Mouse (Mus musculus): ENCODE measurements around the gene Rbm8a2.
"Not testable (repeated sequence)": the region's sequence is repeated elsewhere in the genome, so short reads cannot be mapped to it uniquely, and the experiment has no call there.

Rbm8a2 gene

GRCm38 (mm10) chr1:175979014-175979413, at the start of gene Rbm8a2:
Gene Rbm8a2 (minus strand): TSS chr1:175979114.
- not testable (repeated sequence) for DNase-seq (ENCODE audit: low read depth)

DNA sequence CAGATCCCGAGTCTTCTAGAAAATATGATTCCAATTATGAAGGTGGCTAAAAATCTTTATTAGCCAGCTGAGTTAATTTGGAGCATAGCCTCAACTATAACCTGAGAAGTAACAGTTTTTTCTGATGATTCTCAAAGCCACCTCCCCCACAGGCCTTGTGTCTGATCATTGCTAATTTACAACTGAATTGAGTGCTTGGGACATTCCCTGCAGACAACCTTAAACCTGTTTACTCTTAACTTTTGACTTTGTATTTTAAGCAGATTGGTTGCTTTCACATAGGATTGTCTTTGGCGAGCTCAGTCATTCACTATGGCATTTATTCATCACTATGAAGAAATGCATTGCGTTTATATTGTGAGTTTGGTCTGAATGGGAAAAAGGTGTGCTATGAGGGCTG, 49.5 kb upstream of the Rbm8a2 start:
- no peak for DNase-seq (ENCODE audit: low read depth)

- DNase-seq (ENCODE audit: low read depth) = no peak
Measured at GRCm38 (mm10) chr1:176024501-176024900, 45.6 kb upstream of the Rbm8a2 start.

GRCm38 (mm10) chr1:176018523-176018922, 39.6 kb upstream of the Rbm8a2 start:
- DNase-seq (ENCODE audit: low read depth) = no peak

- no peak for DNase-seq (ENCODE audit: low read depth)
Measured at GRCm38 (mm10) chr1:176016076-176016475, 37.2 kb upstream of the Rbm8a2 start.

DNA sequence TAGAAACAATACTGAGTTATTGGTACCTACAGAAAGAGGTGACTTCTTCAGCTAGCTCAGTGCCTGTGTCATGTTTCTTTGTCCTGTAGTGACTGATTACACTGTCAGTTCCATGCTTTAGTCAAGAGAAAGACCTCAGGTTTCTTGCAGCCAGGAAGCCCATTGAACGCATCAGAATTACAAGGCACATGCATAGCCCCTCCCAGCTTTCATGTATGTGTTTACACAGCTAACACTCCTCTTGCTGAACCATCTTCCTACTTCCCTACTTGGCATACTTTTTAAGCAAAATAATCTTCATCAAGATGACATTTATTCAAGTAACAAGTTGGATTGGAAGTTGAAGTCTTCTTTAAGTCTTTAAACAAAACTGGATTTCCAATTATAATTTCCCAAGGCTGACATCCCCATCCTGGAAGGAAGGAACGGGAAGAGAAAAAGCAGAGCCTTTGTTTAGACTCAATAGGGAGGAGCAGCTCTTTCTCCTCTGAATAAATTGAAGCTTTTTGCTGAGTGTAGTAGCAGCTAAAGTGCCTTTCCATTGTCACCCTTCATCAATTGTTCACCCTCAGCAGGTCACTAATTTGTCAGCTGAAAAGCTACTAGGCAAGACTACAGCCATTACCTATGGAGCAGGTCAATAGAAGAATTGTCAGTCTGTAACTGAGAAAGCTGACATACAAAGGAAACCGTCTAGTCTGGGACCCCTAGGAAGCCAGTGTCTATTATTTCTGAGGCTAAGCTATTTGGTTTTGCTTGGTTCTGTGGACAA, 34.8 kb upstream of the Rbm8a2 start:
- no peak for DNase-seq (ENCODE audit: low read depth)

DNA sequence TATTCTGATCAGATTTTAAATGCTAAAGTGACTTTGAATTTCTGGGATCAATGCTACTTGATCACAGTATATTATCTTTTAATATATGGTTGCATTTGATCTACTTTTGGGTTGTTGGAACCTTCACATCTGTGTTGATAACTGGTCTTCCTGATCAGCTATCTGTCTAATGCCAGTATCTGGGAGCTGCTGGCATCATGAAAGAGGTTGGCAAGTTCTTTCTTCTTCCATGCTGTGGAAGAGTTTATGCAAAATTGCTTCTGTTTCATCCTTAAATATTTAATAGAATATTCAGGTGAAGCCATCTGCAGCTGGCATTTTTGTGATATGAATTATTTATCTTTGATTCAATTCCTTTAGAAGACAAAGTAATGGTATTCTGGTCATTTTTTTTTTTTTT, 32.6 kb upstream of the Rbm8a2 start:
- DNase-seq (ENCODE audit: low read depth) = no peak

- DNase-seq (ENCODE audit: low read depth) = no peak
Measured at GRCm38 (mm10) chr1:176011072-176011471, 32.2 kb upstream of the Rbm8a2 start.

DNA sequence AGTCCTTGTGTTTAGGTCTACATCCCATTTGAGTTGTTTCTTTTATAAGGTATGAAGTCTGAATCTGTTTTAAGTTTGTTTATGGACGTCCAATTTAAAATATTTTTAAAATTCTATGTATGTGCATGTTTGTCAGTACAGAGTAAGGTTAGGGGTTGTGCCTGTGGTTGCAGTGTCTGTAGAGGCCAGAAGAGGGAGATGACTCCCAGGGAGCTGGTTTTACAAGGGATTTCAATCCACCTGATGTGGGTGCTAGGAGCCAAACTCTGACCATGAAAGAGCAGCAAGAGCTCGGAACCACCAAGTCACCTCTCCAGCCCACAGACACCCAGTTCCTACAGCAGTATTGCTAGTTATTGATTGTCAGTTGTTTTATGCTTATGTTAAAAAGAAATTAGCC, 29.5 kb upstream of the Rbm8a2 start:
- no peak for DNase-seq (ENCODE audit: low read depth)

- DNase-seq (ENCODE audit: low read depth) = no peak
Measured at GRCm38 (mm10) chr1:176000599-176000998, 21.7 kb upstream of the Rbm8a2 start.

GRCm38 (mm10) chr1:175997076-175997651, 18.2 kb upstream of the Rbm8a2 start:
- DNase-seq (ENCODE audit: low read depth) = no peak

- no peak for DNase-seq (ENCODE audit: low read depth)
Measured at GRCm38 (mm10) chr1:175988912-175989311, 10.0 kb upstream of the Rbm8a2 start.

DNA sequence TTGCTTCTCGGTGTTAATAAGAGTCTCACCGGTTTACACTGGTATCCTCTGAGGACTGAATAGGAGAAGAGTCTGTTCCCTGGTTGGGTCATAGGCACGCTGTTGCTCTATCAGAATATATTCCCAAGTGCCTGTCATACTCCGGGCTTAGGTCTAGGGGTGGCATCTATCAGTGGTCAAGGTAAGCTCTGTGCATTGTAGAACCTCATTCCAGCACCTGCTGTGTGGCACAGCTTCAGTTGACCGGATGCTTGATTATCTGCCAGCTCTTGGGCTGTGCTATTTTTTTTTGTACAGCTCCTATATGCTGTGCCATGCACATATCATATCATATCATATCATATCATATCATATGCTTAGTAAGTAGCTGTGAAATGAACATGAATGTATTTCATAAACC, 9.5 kb upstream of the Rbm8a2 start:
- DNase-seq (ENCODE audit: low read depth) = no peak

DNA sequence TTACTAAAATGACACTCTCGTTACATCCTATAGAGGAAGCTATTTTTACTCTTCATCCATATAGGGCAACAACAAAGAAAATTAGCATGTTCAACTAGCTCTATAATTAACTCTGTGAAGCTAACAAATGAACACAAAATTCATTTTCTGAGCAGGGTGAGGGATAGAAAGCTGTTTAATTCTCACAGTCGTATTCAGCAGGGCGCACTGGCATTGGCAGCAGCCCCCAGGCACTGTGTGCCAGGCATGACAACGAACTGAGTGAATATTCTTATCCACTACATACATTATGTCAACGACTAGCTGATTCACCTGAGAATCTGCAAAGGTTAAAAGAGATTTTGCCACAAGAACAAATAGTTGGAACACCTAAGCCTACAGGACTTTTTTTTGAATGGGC, 8.2 kb downstream of the Rbm8a2 start:
- DNase-seq (ENCODE audit: low read depth) = no peak

DNA sequence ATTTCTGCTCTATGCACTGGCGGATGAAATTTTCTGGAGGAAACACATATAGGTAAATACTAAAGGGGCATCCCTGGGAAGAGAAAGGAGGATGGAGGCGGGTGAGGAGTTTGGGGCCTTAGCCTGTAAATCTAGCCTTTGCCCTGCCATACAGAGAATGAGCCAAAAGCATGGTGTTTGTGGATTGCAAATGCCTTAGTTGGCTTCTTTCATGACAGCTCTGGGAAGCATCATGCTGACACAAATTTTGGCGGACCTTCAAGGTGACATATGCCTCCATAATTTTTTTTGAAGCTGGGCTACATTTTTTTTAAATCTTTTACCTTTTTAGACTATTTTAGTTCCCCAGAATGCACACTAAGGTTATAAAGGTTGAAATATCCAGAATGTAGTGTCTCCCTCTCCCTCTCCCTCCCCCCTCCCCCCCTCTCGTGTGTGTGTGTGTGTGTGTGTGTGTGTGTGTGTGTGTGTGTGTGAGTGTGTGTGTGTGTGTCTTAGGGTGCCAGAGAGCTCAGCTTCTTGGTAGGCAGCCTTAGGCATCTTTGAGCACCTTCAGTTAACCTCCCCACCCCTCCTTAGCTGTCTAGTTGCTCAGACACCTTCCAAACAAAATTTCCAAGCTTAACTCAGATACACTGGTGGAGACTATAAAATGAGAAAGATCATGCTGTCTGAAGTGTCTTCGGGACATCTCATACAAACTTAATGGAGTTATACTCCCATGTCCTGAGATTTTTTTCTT, 11.7 kb downstream of the Rbm8a2 start:
- DNase-seq (ENCODE audit: low read depth) = no peak

- DNase-seq (ENCODE audit: low read depth) = no peak
Measured at GRCm38 (mm10) chr1:175961786-175962185, 17.1 kb downstream of the Rbm8a2 start.

GRCm38 (mm10) chr1:175950851-175951250, 28.1 kb downstream of the Rbm8a2 start:
- DNase-seq (ENCODE audit: low read depth) = no peak

DNA sequence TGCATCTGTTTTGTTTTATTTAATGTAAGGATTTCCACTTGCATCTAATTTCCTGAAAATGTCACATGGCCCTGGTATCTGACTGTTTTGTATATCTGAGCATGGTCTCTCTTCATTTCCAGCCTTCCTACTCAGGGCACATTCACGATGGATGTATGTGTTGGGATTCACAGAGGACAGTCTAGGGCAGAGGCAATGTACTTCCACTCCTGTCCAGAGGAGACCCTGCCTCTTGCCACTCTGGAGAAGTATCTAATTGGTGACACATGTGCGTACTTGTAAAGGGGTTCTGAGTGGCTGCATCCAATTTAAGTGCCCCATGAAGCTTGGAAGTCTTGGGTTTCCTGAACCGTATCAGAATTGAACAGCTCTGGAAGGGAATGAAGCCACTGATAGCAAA, 28.5 kb downstream of the Rbm8a2 start:
- DNase-seq (ENCODE audit: low read depth) = no peak

DNA sequence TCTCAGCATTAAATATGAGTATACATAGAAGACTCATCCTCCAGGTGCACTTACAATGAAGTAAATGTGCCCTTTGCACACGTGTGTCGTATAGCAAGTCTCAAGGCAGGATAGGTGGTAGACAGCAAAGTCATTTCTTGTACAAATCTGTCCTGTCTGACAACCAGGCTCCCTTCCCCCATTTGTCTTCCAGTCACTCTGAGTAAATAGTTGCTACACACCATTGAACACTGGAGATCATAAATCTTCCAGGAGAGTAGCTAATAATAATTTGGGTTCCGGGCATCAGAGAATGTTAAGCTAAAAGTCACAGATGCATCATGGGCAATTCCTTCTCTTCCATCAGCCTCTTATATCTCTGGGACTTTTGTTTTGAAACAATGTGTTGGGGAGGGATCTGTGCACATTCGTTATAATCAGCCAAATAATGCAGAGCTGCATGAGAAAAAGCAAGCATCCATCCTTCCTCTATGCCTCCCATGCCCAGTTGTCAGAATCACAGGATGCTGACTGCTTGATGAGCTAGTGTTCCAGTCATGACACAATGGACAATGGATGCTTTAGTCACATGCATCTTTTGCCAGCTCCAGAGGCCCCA, 32.1 kb downstream of the Rbm8a2 start:
- DNase-seq (ENCODE audit: low read depth) = no peak

DNA sequence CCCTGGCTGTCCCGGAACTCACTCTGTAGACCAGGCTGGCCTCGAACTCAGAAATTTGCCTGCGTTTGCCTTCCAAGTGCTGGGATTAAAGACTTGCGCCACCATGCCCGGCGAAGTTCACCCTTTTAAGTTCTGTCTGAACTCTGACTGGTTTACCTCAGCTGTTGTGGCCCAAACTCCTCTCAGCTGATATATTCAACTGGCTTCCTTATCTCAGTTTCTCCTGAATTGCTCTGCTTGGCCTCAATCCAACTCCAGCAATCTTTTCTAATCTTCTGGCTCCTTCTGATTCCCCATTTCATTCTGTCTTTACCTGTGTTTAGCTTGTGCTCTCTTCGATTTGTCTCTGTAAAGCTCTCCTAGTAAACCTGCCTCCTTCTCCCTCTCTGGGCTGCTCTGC, 35.7 kb downstream of the Rbm8a2 start:
- DNase-seq (ENCODE audit: low read depth) = no peak

DNA sequence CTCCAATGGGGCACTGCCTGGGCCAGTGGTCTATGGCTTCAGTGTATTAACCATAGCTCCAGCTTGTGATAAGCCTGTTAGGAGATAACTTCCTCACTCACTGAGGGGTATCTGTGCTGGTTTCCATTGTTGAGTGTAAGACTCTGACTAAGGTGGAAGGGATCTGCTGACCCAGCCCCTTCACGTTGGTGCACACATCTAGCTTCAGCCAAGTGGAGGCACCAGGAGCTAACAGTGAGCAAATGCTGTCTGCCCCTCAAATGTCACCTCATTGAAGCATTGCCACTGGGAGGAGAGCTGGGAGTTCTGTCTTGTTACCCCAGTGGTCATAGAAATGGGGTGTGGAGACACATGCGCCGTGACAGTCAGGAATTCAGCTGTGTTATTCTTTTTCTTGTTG, 40.2 kb downstream of the Rbm8a2 start:
- DNase-seq (ENCODE audit: low read depth) = no peak

DNA sequence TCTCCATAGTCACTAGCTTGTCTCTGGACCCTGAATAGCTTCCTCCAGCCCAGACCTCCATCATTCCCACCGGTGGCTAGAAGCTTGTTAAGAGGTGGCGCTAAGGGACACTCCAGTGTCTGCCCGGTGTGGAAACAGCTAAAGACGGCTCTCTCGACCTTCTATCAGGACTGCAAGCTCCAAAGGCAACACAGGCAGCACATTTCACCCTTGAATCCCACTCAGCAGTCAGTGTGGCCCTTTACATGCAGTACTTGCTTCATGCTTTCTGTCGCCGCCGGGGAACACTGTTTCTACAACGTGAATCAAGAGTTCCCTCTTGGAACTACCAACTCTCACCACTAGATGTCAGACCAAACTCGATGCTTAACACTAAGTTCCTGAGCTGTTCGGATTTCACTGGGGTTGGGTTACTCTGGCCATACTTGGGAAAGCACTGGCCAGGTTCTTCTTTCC, 42.6 kb downstream of the Rbm8a2 start:
- DNase-seq (ENCODE audit: low read depth) = peak; percentile 90

DNA sequence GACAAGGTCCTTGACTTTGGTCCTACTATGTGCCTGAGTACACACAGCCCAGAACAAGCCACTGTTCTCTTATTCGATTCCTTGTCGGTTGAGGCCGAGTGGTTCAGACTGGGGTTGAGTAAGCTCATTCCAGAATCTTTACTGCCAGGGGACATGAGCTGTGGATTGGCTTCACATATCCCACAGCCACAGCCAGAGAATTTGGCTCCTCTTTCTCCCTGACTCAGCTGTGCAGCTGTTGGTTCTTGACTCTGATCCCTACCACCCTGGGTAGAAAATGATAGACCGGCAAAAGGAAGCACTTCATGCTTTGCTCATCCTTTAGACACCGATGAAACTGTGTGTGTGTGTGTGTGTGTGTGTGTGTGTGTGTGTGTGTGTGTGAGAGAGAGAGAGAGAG, 47.5 kb downstream of the Rbm8a2 start:
- no peak for DNase-seq (ENCODE audit: low read depth)
